Mouse (Mus musculus) CH12.LX (cell line): ENCODE results near the gene Col23a1. TPM values are rescaled to one million over a fixed set of nuclear protein-coding genes. Genes with fewer than 3 reads are reported as not detected.

Source experiments
- DNase-seq: peaks from one replicate; pipeline ENCODE4 v3.0.0-alpha.2; 2013; ENCODE audit errors: extremely low read depth
- H3K27ac ChIP-seq: 2 replicates; pipeline ENCODE4 v1.5.1; 2012; ENCODE audit warnings: low read depth, mild to moderate bottlenecking, control low read depth, moderate library complexity; ENCODE audit not compliant: insufficient read depth
- H3K27me3 ChIP-seq: replicated peaks from 2 replicates; pipeline ENCODE3; 2012; ENCODE audit warnings: inconsistent platforms
- H3K36me3 ChIP-seq, 2 experiments: replicated peaks in 1 of 2; 2 replicates each; pipeline versions ENCODE3 to v1.6.1; 2012; ENCODE audit warnings: inconsistent platforms in 1 of 2, low read length in 1 of 2, mild to moderate bottlenecking in 1 of 2, mixed read lengths in 1 of 2, moderate library complexity in 1 of 2; ENCODE audit not compliant: control insufficient read depth in 1 of 2, insufficient read depth in 1 of 2
- H3K4me1 ChIP-seq, 2 experiments: 2 replicates each; pipeline ENCODE4 v1.6.1; 2012; ENCODE audit warnings: inconsistent platforms in 1 of 2, moderate library complexity in 1 of 2; ENCODE audit not compliant: insufficient read depth in 2 of 2, control insufficient read depth in 1 of 2
- H3K4me2 ChIP-seq: 2 replicates; pipeline ENCODE4 v1.6.1; 2012; ENCODE audit warnings: low read depth, mild to moderate bottlenecking, control low read depth; ENCODE audit not compliant: poor library complexity, insufficient read depth, severe bottlenecking
- H3K4me3 ChIP-seq, 3 experiments: fragments of 150-350 bp in 1 of 3; sonication (generic) in 1 of 3; replicated peaks in 1 of 3; 2 replicates each; pipeline versions ENCODE3 to v1.5.1; 2011 to 2012; ENCODE audit warnings: low read depth in 2 of 3, low read length in 2 of 3, mild to moderate bottlenecking in 2 of 3, moderate library complexity in 2 of 3, control low read depth in 1 of 3, improper control_type of control experiment in 1 of 3, inconsistent platforms in 1 of 3, mixed read lengths in 1 of 3; ENCODE audit not compliant: poor library complexity in 1 of 3
- H3K79me2 ChIP-seq: replicated peaks from 2 replicates; pipeline ENCODE4 v1.6.1; 2012; ENCODE audit warnings: mild to moderate bottlenecking, moderate library complexity; ENCODE audit not compliant: control insufficient read depth, poor library complexity, insufficient read depth, severe bottlenecking; ENCODE audit errors: extremely low read depth
- H3K9ac ChIP-seq: 2 replicates; pipeline ENCODE4 v1.6.1; 2012; ENCODE audit warnings: low read depth, mild to moderate bottlenecking, control low read depth, moderate library complexity; ENCODE audit not compliant: insufficient read depth
- H3K9me3 ChIP-seq: replicated peaks from 2 replicates; pipeline ENCODE3; 2012; ENCODE audit warnings: low read length, inconsistent platforms, mixed read lengths
- BHLHE40 ChIP-seq: IDR thresholded peaks from 2 replicates; pipeline ENCODE4 v1.6.1; 2011; ENCODE audit warnings: mild to moderate bottlenecking, low read depth, low read length, improper control_type of control experiment
- CHD2 ChIP-seq: IDR thresholded peaks from 2 replicates; pipeline ENCODE4 v1.6.1; 2011; ENCODE audit warnings: low read length, improper control_type of control experiment
- CTCF ChIP-seq, 2 experiments: IDR thresholded peaks in 1 of 2; conservative IDR thresholded peaks in 1 of 2; 2 replicates each; pipeline ENCODE4 v1.5.1; 2011 to 2012; ENCODE audit warnings: low read depth in 2 of 2, low read length in 2 of 2, improper control_type of control experiment in 1 of 2, inconsistent platforms in 1 of 2, mild to moderate bottlenecking in 1 of 2, moderate library complexity in 1 of 2
- EP300 ChIP-seq: IDR thresholded peaks from 2 replicates; pipeline ENCODE4 v1.6.1; 2011; ENCODE audit warnings: low read length, improper control_type of control experiment
- ETS1 ChIP-seq: conservative IDR thresholded peaks from 2 replicates; pipeline ENCODE4 v1.6.1; 2012; ENCODE audit warnings: low read depth, mild to moderate bottlenecking, inconsistent platforms, low read length, improper control_type of control experiment, moderate library complexity
- JUND ChIP-seq: conservative IDR thresholded peaks from 2 replicates; pipeline ENCODE4 v1.6.1; 2011; ENCODE audit warnings: low read depth, low read length, improper control_type of control experiment
- KAT2A ChIP-seq: IDR thresholded peaks from 2 replicates; pipeline ENCODE4 v1.6.1; 2012; ENCODE audit warnings: low read length, improper control_type of control experiment, inconsistent platforms; ENCODE audit not compliant: insufficient replicate concordance
- MAX ChIP-seq: IDR thresholded peaks from 2 replicates; pipeline ENCODE4 v1.6.1; 2011; ENCODE audit warnings: low read length, improper control_type of control experiment
- MEF2A ChIP-seq: IDR thresholded peaks from 2 replicates; pipeline ENCODE4 v1.6.1; 2014; ENCODE audit warnings: low read depth, mild to moderate bottlenecking, inconsistent platforms, low read length, improper control_type of control experiment, borderline replicate concordance
- MYC ChIP-seq: IDR thresholded peaks from 2 replicates; pipeline ENCODE4 v1.6.1; 2011; ENCODE audit warnings: low read depth, mild to moderate bottlenecking, improper control_type of control experiment, low read length
- NELFE ChIP-seq: IDR thresholded peaks from 2 replicates; pipeline ENCODE4 v1.6.1; 2011; ENCODE audit warnings: low read depth, low read length, improper control_type of control experiment
- NRF1 ChIP-seq: IDR thresholded peaks from 2 replicates; pipeline ENCODE4 v1.6.1; 2014; ENCODE audit warnings: low read depth, mild to moderate bottlenecking, inconsistent platforms, low read length, improper control_type of control experiment, moderate library complexity
- PAX5 ChIP-seq: IDR thresholded peaks from 2 replicates; pipeline ENCODE4 v1.6.1; 2012; ENCODE audit warnings: low read length, inconsistent platforms, mixed read lengths
- RAD21 ChIP-seq: IDR thresholded peaks from 2 replicates; pipeline ENCODE4 v1.6.1; 2011; ENCODE audit warnings: low read depth, mild to moderate bottlenecking, low read length, improper control_type of control experiment, moderate library complexity
- SIN3A ChIP-seq: IDR thresholded peaks from 2 replicates; pipeline ENCODE4 v1.6.1; 2012; ENCODE audit warnings: low read length, improper control_type of control experiment, inconsistent platforms
- SMC3 ChIP-seq: IDR thresholded peaks from 2 replicates; pipeline ENCODE4 v1.6.1; 2011; ENCODE audit warnings: low read depth, low read length, improper control_type of control experiment
- TCF12 ChIP-seq: IDR thresholded peaks from 2 replicates; pipeline ENCODE4 v1.6.1; 2014; ENCODE audit warnings: low read depth, mild to moderate bottlenecking, inconsistent platforms, low read length, improper control_type of control experiment
- UBTF ChIP-seq: IDR thresholded peaks from 2 replicates; pipeline ENCODE4 v1.6.1; 2012; ENCODE audit warnings: low read depth, mild to moderate bottlenecking, inconsistent platforms, low read length, improper control_type of control experiment, moderate library complexity
- USF1 ChIP-seq: IDR thresholded peaks from 2 replicates; pipeline ENCODE4 v1.6.1; 2014; ENCODE audit warnings: low read depth, mild to moderate bottlenecking, inconsistent platforms, low read length, improper control_type of control experiment
- ZC3H11A ChIP-seq: IDR thresholded peaks from 2 replicates; pipeline ENCODE4 v1.6.1; 2012; ENCODE audit warnings: low read depth, mild to moderate bottlenecking, inconsistent platforms, low read length, improper control_type of control experiment
- ZMIZ1 ChIP-seq: IDR thresholded peaks from 2 replicates; pipeline ENCODE4 v1.6.1; 2012; ENCODE audit warnings: low read depth, mild to moderate bottlenecking, inconsistent platforms, low read length, improper control_type of control experiment
- ZNF384 ChIP-seq: IDR thresholded peaks from 2 replicates; pipeline ENCODE4 v1.6.1; 2012; ENCODE audit warnings: low read depth, low read length, improper control_type of control experiment, inconsistent platforms
- dilution Hi-C: fragments of 300-500 bp; cut with MboI; formaldehyde crosslinking; loops from 2 replicates; pipeline ENCODE4 v1.14.3; 2020; ENCODE audit warnings: low sequenced_read_pairs; ENCODE audit not compliant: extremely low pct_unique_long_range_greater_than_20kb, extremely low pct_ligation_motif_present
- in situ Hi-C: fragments of 300-500 bp; cut with MboI; formaldehyde crosslinking; loops from 3 replicates; pipeline ENCODE4 v1.14.3; 2019; ENCODE audit warnings: low sequenced_read_pairs, low pct_ligation_motif_present, low pct_unique_long_range_greater_than_20kb, mixed read lengths
- polyA plus RNA-seq: library from polyadenylated mRNA; unstranded; fragments of >175 nt; gene quantifications from 2 replicates; pipeline ENCODE4 v1.2.1, GENCODE M21; 2012; ENCODE audit warnings: low read depth; ENCODE audit not compliant: insufficient read length
- total RNA-seq, 2 experiments: library from RNA; depleted of rRNA; stranded (reverse); fragments of 300-350 nt in 1 of 2; fragments of >200 nt in 1 of 2; gene quantifications; 2 replicates each; pipeline ENCODE4 v1.2.3; 2012 to 2014

Col23a1 gene
- total and polyA plus RNA-seq, 3 experiments = 0.04 to 0.20 (median 0.08) TPM

DNA sequence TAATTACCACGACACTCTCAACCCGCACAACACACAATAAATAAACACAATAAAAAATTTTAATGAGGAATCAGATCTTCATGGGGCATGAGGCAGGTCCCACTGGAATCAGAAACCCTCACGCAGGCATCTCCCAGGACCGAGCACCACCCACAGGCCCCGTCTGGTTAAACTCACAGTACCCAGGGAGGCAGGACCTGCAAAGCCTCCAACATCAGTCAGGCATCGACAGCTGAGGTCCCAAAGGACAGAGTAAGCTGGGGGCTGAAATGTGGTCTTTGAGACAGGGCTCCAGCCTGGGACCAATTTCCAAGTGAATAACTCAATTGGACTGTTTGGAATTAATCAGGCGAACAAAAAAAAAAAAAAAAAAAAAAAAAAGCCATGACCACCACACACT, 248.7 kb downstream of the Col23a1 start:
- Histone ChIP-seq H3K4me2 (no peak overlapping the region), H3K9me3 (no peaks in the 10 kb centered on the region), H3K27me3 (peaks cover 39% of the 10 kb centered on the region), H3K4me1 (peaks cover 4 to 6% of the 10 kb centered on the region in 2 experiments; a peak in 2 of 4 replicates), H3K79me2 (no peaks in the 10 kb centered on the region), H3K4me3 (no peak overlapping the region), H3K36me3 (no peaks in the 10 kb centered on the region), H3K27ac (no peak overlapping the region), H3K9ac (no peak overlapping the region)
- in situ Hi-C loops = loop anchor here (25.0 kb wide), 1 partner anchor 601 kb away; the partner anchor contains the start of genes 4933414I15Rik and Zfp354b
- TF ChIP-seq ZNF384 (0 out of 2 replicates have a peak, but pooled peaks have one; percentile 43), SIN3A (no peak)
- DNase-seq = no peak
- dilution Hi-C loops = no loop called here

GRCm38 (mm10) chr11:51538919-51539758, 249.4 kb downstream of the Col23a1 start:
- TF ChIP-seq MAX (0 out of 2 replicates have a peak, but pooled peaks have one; percentile 20), SIN3A (no peak; the same call in 1 of the 2 replicates)
- TF ChIP-seq, all 38 proteins: peak for 1
- in situ Hi-C loops = loop anchor here (25.0 kb wide), 1 partner anchor 602 kb away; the partner anchor contains the start of genes 4933414I15Rik and Zfp354b
- Histone ChIP-seq H3K9ac (no peak overlapping the region), H3K27me3 (peaks cover 43% of the 10 kb centered on the region), H3K9me3 (no peaks in the 10 kb centered on the region), H3K36me3 (no peaks in the 10 kb centered on the region), H3K79me2 (no peaks in the 10 kb centered on the region), H3K27ac (no peak overlapping the region), H3K4me3 (no peak overlapping the region), H3K4me1 (peaks cover 4 to 6% of the 10 kb centered on the region in 2 experiments; a peak in 2 of 4 replicates), H3K4me2 (no peak overlapping the region)
- dilution Hi-C loops = no loop called here
- no peak for DNase-seq

GRCm38 (mm10) chr11:51539759-51540282, 250.1 kb downstream of the Col23a1 start:
- H3K4me1 ChIP-seq = peaks cover 4 to 6% of the 10 kb centered on the region in 2 experiments; a peak in 2 of 4 replicates
- H3K9ac ChIP-seq = no peak overlapping the region
- peaks cover 44% of the 10 kb centered on the region for H3K27me3 ChIP-seq
- dilution Hi-C loops = no loop called here
- H3K36me3 ChIP-seq = no peaks in the 10 kb centered on the region
- no peak overlapping the region for H3K27ac ChIP-seq
- in situ Hi-C loops = loop anchor here (5.0 to 25.0 kb wide), 2 partner anchors 42 to 603 kb away; partner anchors contain the start of genes 4933414I15Rik, Phykpl and Zfp354b
- H3K4me3 ChIP-seq = no peak overlapping the region
- no peak overlapping the region for H3K4me2 ChIP-seq
- no peaks in the 10 kb centered on the region for H3K79me2 ChIP-seq
- peak; percentile 100 for DNase-seq
- H3K9me3 ChIP-seq = no peaks in the 10 kb centered on the region
- TF ChIP-seq USF1 (no peak), NELFE (peak; percentile 73; the same call in 1 of the 2 replicates), ZC3H11A (peak; percentile 61), JUND (peak; percentile 65; the same call in 1 of the 2 replicates), MYC (peak; percentile 49; the same call in 1 of the 2 replicates), EP300 (no peak), ETS1 (no peak), RAD21 (peak; percentile 86), ZMIZ1 (no peak), MAX (no peak), UBTF (no peak), TCF12 (0 out of 2 replicates have a peak, but pooled peaks have one; percentile 49), NRF1 (0 out of 2 replicates have a peak, but pooled peaks have one; percentile 35), CTCF (conservative IDR thresholded peaks at IDR 0.05 in 1 of 2, IDR thresholded peaks at IDR 0.05 in 1 of 2; ENCODE audit: low read depth in 2 of 2, low read length in 2 of 2) (peak; percentile 93 to 97), CHD2 (no peak), MEF2A (peak; percentile 57; the same call in 1 of the 2 replicates), KAT2A (no peak), PAX5 (no peak), ZNF384 (peak; percentile 33; the same call in 1 of the 2 replicates), SMC3 (peak; percentile 93), BHLHE40 (peak; percentile 22; the same call in 1 of the 2 replicates)
